8 mouse cellular contexts compared by ENCODE assay signal in the genomic region with DNA sequence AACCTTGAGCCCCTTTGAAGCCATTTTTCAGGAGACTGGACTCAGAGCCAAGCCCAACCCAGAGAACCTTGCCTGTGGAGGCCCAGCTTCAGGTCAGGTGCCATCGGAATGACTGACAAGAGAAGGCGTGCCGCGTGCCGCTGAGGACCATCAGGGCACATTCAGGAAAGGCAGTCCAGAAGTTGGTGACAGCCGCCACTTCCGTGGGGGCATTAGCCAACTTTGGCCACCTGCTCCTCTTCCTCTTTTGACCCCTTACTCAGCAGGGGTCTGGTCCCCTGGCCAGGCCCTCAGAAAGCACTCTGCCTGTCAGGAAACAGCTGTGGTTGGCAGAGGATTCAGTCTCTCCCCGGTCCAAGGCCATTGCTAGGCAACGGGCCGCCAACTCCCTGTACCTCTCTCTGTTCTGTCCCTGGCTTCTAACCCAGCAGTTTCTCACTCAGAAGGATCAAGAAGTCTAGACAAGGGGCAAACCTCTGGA. TPM values are rescaled to one million over a fixed set of nuclear protein-coding genes. Genes with fewer than 3 reads are reported as not detected.
DNase-seq lines count a peak whose midpoint lies in the region; ATAC-seq lines count a peak whose summit lies in the region.

Gene Plekhg5 (plus strand): TSS at position 378 of the 481 bp plus-strand sequence.

- no peak within 1 kb of the TSS for H3K4me3 ChIP-seq in midbrain, embryonic 14.5 days (replicated peaks; ENCODE audit: low read depth, low read length)

- H3K9me3 ChIP-seq in midbrain, embryonic 14.5 days (ENCODE audit: control insufficient read depth, low read length), result no peaks in the 10 kb centered on the region

- no peak within 1 kb of the TSS for H3K9ac ChIP-seq in midbrain, embryonic 14.5 days (replicated peaks; ENCODE audit: low read length)

- WGBS in midbrain, embryonic 14.5 days, result 53% methylated on average over 10 of the region's 10 CpGs

- H3K4me2 ChIP-seq in midbrain, embryonic 14.5 days (ENCODE audit: low read length), result no peak within 1 kb of the TSS

- no peak within 1 kb of the TSS for H3K27ac ChIP-seq in midbrain, embryonic 14.5 days (replicated peaks; ENCODE audit: low read depth, low read length)

- intact Hi-C loops in heart, postnatal 10 days (cut with DNase I), result no loop called here

- H3K36me3 ChIP-seq in midbrain, embryonic 14.5 days (ENCODE audit: control insufficient read depth, insufficient read depth, low read length), result no peaks in the 10 kb centered on the region

- peak; percentile 65 to 82 for DNase-seq in cerebellum, postnatal 10 days
- DNase-seq in cerebellum, adult 9-10 months, result no peak
- DNase-seq in urinary bladder, adult 2 months (ENCODE audit: low spot score), result no peak
- no peak for DNase-seq in urinary bladder, postnatal 25 days (ENCODE audit: low spot score)
- peak; percentile 77 to 79 for DNase-seq in heart, postnatal 10 days
- peak in 1 of 2 experiments; percentile 22 for DNase-seq in layer of hippocampus, postnatal 25 days (ENCODE audit: extremely low spot score in 1 of 2, low spot score in 1 of 2)
- DNase-seq in midbrain, embryonic 14.5 days, result peak; percentile 32

- H3K4me1 ChIP-seq in midbrain, embryonic 14.5 days (ENCODE audit: control insufficient read depth, insufficient read depth, low read length), result peaks cover 6% of the 10 kb centered on the region

- ATAC-seq in midbrain, embryonic 14.5 days (ENCODE audit: low FRiP score, low TSS enrichment), result no peak
- no peak for ATAC-seq in megakaryocyte-erythroid progenitor cell, adult 5-6 weeks (replicated peaks; ENCODE audit: low FRiP score, low TSS enrichment, poor library complexity, severe bottlenecking)

- H3K27me3 ChIP-seq in midbrain, embryonic 14.5 days (ENCODE audit: control insufficient read depth, insufficient read depth, low read length), result no peaks in the 10 kb centered on the region

RNA-seq across cellular contexts. Expression of gene Plekhg5, which starts in this region (rescaled TPM):
- polyA plus RNA-seq in urinary bladder, adult 2 months (2012; rRNA removed), result 13.2 and 14.6 TPM in 2 replicates
- 10 to 100 TPM; 33.5 to 35.8 TPM for total RNA-seq in heart, postnatal 10 days (2021)
- total RNA-seq in layer of hippocampus, postnatal 25 days (2021), result 100 to 1,000 TPM; 128 to 173 TPM
- 7.0 and 8.0 TPM in 2 replicates for polyA plus RNA-seq in midbrain, embryonic 14.5 days (2014; fragmentation: Nextera tagmentation; extraction: Ambion mirVana)
- total RNA-seq in megakaryocyte-erythroid progenitor cell, adult 5-6 weeks (2014; fragmentation: Nextera tagmentation), result 8.9 and 15.6 TPM in 2 replicates
- total RNA-seq in megakaryocyte-erythroid progenitor cell, adult 5-6 weeks (2017), result 6.8 and 7.1 TPM in 2 replicates

Comparison
In these comparisons a context has a peak if more than half of its experiments do, and no peak if none do; other contexts are left out.
1. DNase-seq: peak in cerebellum, postnatal 10 days (2 of 2), heart, postnatal 10 days (2 of 2) and midbrain, embryonic 14.5 days (single experiment); none in cerebellum, adult 9-10 months (single experiment), urinary bladder, adult 2 months (single experiment) and urinary bladder, postnatal 25 days (single experiment).